Mouse (Mus musculus): Measurements from ENCODE around the gene Flt3.

Flt3 gene

GRCm38 (mm10) chr5:147408731-147409130 lies 8.4 kb upstream of the Flt3 start:
- no peak for DNase-seq

GRCm38 (mm10) chr5:147406135-147406534 lies 5.8 kb upstream of the Flt3 start:
- peak; percentile 85 for DNase-seq

- peak; percentile 74 for DNase-seq
These were observed 2.2 kb upstream of the Flt3 start for GRCm38 (mm10) chr5:147402505-147402904.

- DNase-seq, result peak; percentile 69
These were observed 735 bp upstream of the Flt3 start for GRCm38 (mm10) chr5:147401024-147401423.

- peak; percentile 75 for DNase-seq
These were observed 253 bp upstream of the Flt3 start for GRCm38 (mm10) chr5:147400505-147400979.

GRCm38 (mm10) chr5:147395050-147395449 lies 5.2 kb downstream of the Flt3 start:
- DNase-seq, result peak; percentile 58

- peak; percentile 78 for DNase-seq
These were observed 7.5 kb downstream of the Flt3 start for GRCm38 (mm10) chr5:147392667-147393213.

GRCm38 (mm10) chr5:147390772-147391171 lies 9.5 kb downstream of the Flt3 start:
- DNase-seq, result peak; percentile 79

- DNase-seq, result peak; percentile 89
These were observed 11.2 kb downstream of the Flt3 start for GRCm38 (mm10) chr5:147389052-147389451.

- peak; percentile 84 for DNase-seq
These were observed 11.8 kb downstream of the Flt3 start for GRCm38 (mm10) chr5:147388376-147389008.

GRCm38 (mm10) chr5:147386865-147387264 lies 13.4 kb downstream of the Flt3 start:
- DNase-seq, result peak; percentile 70

GRCm38 (mm10) chr5:147381396-147381795 lies 18.9 kb downstream of the Flt3 start:
- DNase-seq, result peak; percentile 76

GRCm38 (mm10) chr5:147379481-147379880 lies 20.8 kb downstream of the Flt3 start:
- DNase-seq, result no peak

- DNase-seq, result peak; percentile 65
These were observed 30.0 kb downstream of the Flt3 start for GRCm38 (mm10) chr5:147370276-147370675.

GRCm38 (mm10) chr5:147368221-147368620 lies 32.1 kb downstream of the Flt3 start:
- peak; percentile 34 for DNase-seq

GRCm38 (mm10) chr5:147365995-147366765 lies 34.1 kb downstream of the Flt3 start:
- peak; percentile 79 for DNase-seq

- DNase-seq, result peak; percentile 94
These were observed 37.2 kb downstream of the Flt3 start for GRCm38 (mm10) chr5:147363054-147363453.

- peak; percentile 66 for DNase-seq
These were observed 41.8 kb downstream of the Flt3 start for GRCm38 (mm10) chr5:147358481-147358880.

GRCm38 (mm10) chr5:147357536-147357935 lies 42.8 kb downstream of the Flt3 start:
- peak; percentile 81 for DNase-seq

GRCm38 (mm10) chr5:147356260-147357055 lies 43.8 kb downstream of the Flt3 start:
- DNase-seq, result peak; percentile 61

- peak; percentile 49 for DNase-seq
These were observed 44.5 kb downstream of the Flt3 start for GRCm38 (mm10) chr5:147355788-147356187.

- DNase-seq, result no peak
These were observed 45.3 kb downstream of the Flt3 start for GRCm38 (mm10) chr5:147354985-147355384.

Data from heart, adult 11 months (tissue).